ENCODE assay signal across 10 mouse cellular contexts in the genomic region with DNA sequence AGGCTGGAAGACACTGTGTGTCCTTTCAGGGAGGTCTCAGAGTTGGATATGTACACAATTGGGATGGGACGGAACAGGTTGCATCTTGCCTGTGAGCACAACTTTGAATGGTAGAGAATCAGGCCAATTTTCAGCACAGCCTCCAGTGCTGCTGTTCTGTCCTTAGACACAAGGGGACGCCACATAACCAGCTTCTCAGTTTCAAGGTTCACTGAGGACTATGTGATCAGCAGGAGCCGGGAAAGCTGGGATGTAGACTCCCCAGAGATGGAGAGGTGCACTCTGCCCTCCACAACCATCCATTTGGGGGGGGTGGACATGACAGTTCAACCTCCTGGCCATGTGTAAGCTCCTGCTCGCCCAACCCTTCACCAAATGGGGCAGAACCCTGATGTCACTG. TPM values are rescaled to one million over a fixed set of nuclear protein-coding genes. Genes with fewer than 3 reads are reported as not detected.
DNase-seq lines count a peak whose midpoint lies in the region; ATAC-seq and TF ChIP-seq lines count a peak whose summit lies in the region.
"Had no signal": no experiment of that assay in that cellular context is flagged by ENCODE, and none has a peak within 500 bp of the region (broad histone marks: within the 10 kb centered on the region; RNA-seq: fewer than 3 reads in every experiment).

No protein-coding gene starts in this region.

- H3K27ac ChIP-seq in intestine, postnatal 0 days (ENCODE audit: low read depth, low read length) = no peak overlapping the region
- H3K27ac ChIP-seq in intestine, embryonic 16.5 days (ENCODE audit: low read length) = no peak overlapping the region
- no peak overlapping the region for H3K27ac ChIP-seq in left cerebral cortex, adult 2 months
- H3K27ac ChIP-seq: embryonic facial prominence, embryonic 15.5 days; liver, embryonic 13.5 days had no signal

- H3K4me1 ChIP-seq in intestine, postnatal 0 days (replicated peaks; ENCODE audit: control insufficient read depth, insufficient read depth, low read length) = no peaks in the 10 kb centered on the region
- H3K4me1 ChIP-seq in intestine, embryonic 16.5 days (ENCODE audit: control insufficient read depth, insufficient read depth, low read length) = 0 out of 2 replicates have a peak, but pooled peaks cover 3% of the 10 kb centered on the region
- H3K4me1 ChIP-seq in E14TG2a.4 (replicated peaks; ENCODE audit: low read depth, low read length) = peaks cover 16% of the 10 kb centered on the region

- TF ChIP-seq CTCF in intestine, postnatal 0 days (IDR thresholded peaks at IDR 0.05; ENCODE audit: low read depth) = peak; percentile 86
- TF ChIP-seq CTCF in E14TG2a.4 (conservative IDR thresholded peaks at IDR 0.05; ENCODE audit: low read length) = peak; percentile 71
- TF ChIP-seq CTCF in left cerebral cortex, adult 2 months (IDR thresholded peaks at IDR 0.05) = peak; percentile 96

- no peaks in the 10 kb centered on the region for H3K9me3 ChIP-seq in intestine, postnatal 0 days (ENCODE audit: control insufficient read depth)
- H3K9me3 ChIP-seq in intestine, embryonic 16.5 days (ENCODE audit: control insufficient read depth, low read length) = no peaks in the 10 kb centered on the region
- H3K9me3 ChIP-seq in E14TG2a.4 (ENCODE audit: low read length) = no peaks in the 10 kb centered on the region
- H3K9me3 ChIP-seq: embryonic facial prominence, embryonic 15.5 days; liver, embryonic 13.5 days had no signal

- H3K36me3 ChIP-seq in intestine, postnatal 0 days (ENCODE audit: control insufficient read depth, insufficient read depth) = no peaks in the 10 kb centered on the region
- no peaks in the 10 kb centered on the region for H3K36me3 ChIP-seq in intestine, embryonic 16.5 days (ENCODE audit: control insufficient read depth, insufficient read depth, low read length)
- H3K36me3 ChIP-seq in E14TG2a.4 (ENCODE audit: insufficient read depth, low read length) = no peaks in the 10 kb centered on the region
- H3K36me3 ChIP-seq: embryonic facial prominence, embryonic 15.5 days; liver, embryonic 13.5 days had no signal

- 47% methylated on average over 4 of the region's 4 CpGs for WGBS in intestine, postnatal 0 days
- 49% methylated on average over 4 of the region's 4 CpGs for WGBS in intestine, embryonic 16.5 days

- H3K4me2 ChIP-seq in intestine, postnatal 0 days (replicated peaks; ENCODE audit: low read depth) = no peak overlapping the region
- H3K4me2 ChIP-seq in intestine, embryonic 16.5 days (ENCODE audit: low read depth, low read length) = no peak overlapping the region
- H3K4me2 ChIP-seq: embryonic facial prominence, embryonic 15.5 days; liver, embryonic 13.5 days had no signal

- ATAC-seq in intestine, postnatal 0 days = no peak
- ATAC-seq in intestine, embryonic 16.5 days = no peak
- ATAC-seq in megakaryocyte-erythroid progenitor cell, adult 5-6 weeks (replicated peaks; ENCODE audit: low FRiP score, low TSS enrichment, poor library complexity, severe bottlenecking) = no peak

- DNase-seq in adrenal gland, postnatal 36 days = peak; percentile 20 to 51
- DNase-seq in forelimb bud, embryonic 11.5 days (ENCODE audit: low read depth, low spot score) = peak; percentile 48
- peak; percentile 76 to 81 for DNase-seq in left cerebral cortex, adult 2 months (ENCODE audit: extremely low spot score in 1 of 2, low spot score in 2 of 2)
- peak; percentile 38 for DNase-seq in ovary, postnatal 36 days (ENCODE audit: low spot score)
- DNase-seq: liver, embryonic 13.5 days had no signal

- intact Hi-C loops in left cerebral cortex, adult 2 months (cut with DNase I) = loop anchor here (1.0 to 2.0 kb wide), 2 partner anchors 173 to 338 kb away; no protein-coding TSS in a partner anchor

- H3K27me3 ChIP-seq in intestine, postnatal 0 days (replicated peaks; ENCODE audit: control insufficient read depth, insufficient read depth, low read length) = no peaks in the 10 kb centered on the region
- H3K27me3 ChIP-seq in intestine, embryonic 16.5 days (replicated peaks; ENCODE audit: control insufficient read depth, insufficient read depth, low read length) = no peaks in the 10 kb centered on the region
- H3K27me3 ChIP-seq in E14TG2a.4 (ENCODE audit: insufficient read depth, low read length) = no peaks in the 10 kb centered on the region; the same call in 1 of the 2 replicates
- H3K27me3 ChIP-seq: embryonic facial prominence, embryonic 15.5 days; liver, embryonic 13.5 days had no signal

- H3K9ac ChIP-seq in intestine, postnatal 0 days (ENCODE audit: low read depth, low read length) = no peak overlapping the region
- H3K9ac ChIP-seq in intestine, embryonic 16.5 days (ENCODE audit: low read depth, low read length) = no peak overlapping the region
- H3K9ac ChIP-seq: embryonic facial prominence, embryonic 15.5 days; liver, embryonic 13.5 days had no signal

- H3K4me3 ChIP-seq in intestine, postnatal 0 days (ENCODE audit: low read depth, low read length) = no peak overlapping the region
- no peak overlapping the region for H3K4me3 ChIP-seq in intestine, embryonic 16.5 days (ENCODE audit: low read length)
- no peak overlapping the region for H3K4me3 ChIP-seq in E14TG2a.4 (replicated peaks; ENCODE audit: low read length)
- no peak overlapping the region for H3K4me3 ChIP-seq in left cerebral cortex, adult 2 months
- H3K4me3 ChIP-seq: embryonic facial prominence, embryonic 15.5 days; liver, embryonic 13.5 days had no signal

RNA-seq across cellular contexts. Expression of gene Dscaml1, which starts 10.5 kb away (rescaled TPM):
- 0.08 and 0.09 TPM in 2 replicates for polyA plus RNA-seq in intestine, postnatal 0 days (2015; fragmentation: Nextera tagmentation; extraction: Ambion mirVana)
- polyA plus RNA-seq in intestine, embryonic 16.5 days (2015; fragmentation: Nextera tagmentation; extraction: Ambion mirVana) = 0.29 and 0.33 TPM in 2 replicates
- total RNA-seq in adrenal gland, postnatal 36 days (2021) = 1 to 10 TPM in 1 of 2 experiments, under 1 TPM in 1; 0.50 to 1.4 TPM
- total RNA-seq in left cerebral cortex, adult 2 months (2021) = 10 to 100 TPM; 58.0 to 61.5 TPM
- total RNA-seq in megakaryocyte-erythroid progenitor cell, adult 5-6 weeks (2014; fragmentation: Nextera tagmentation) = not detected in 2 replicates
- not detected in 2 replicates for total RNA-seq in megakaryocyte-erythroid progenitor cell, adult 5-6 weeks (2017)
- polyA plus RNA-seq: liver, embryonic 13.5 days had no signal

RNA-seq across cellular contexts. Expression of gene Fxyd2, which starts 16.4 kb away (rescaled TPM):
- 1.2 and 1.7 TPM in 2 replicates for polyA plus RNA-seq in intestine, postnatal 0 days (2015; fragmentation: Nextera tagmentation; extraction: Ambion mirVana)
- 2.2 and 3.1 TPM in 2 replicates for polyA plus RNA-seq in intestine, embryonic 16.5 days (2015; fragmentation: Nextera tagmentation; extraction: Ambion mirVana)
- 1 to 10 TPM; 2.4 to 4.8 TPM for total RNA-seq in adrenal gland, postnatal 36 days (2021)
- 1 to 10 TPM; 4.8 to 6.5 TPM for total RNA-seq in left cerebral cortex, adult 2 months (2021)
- total RNA-seq in megakaryocyte-erythroid progenitor cell, adult 5-6 weeks (2014; fragmentation: Nextera tagmentation) = not detected in 2 replicates
- not detected in 2 replicates for total RNA-seq in megakaryocyte-erythroid progenitor cell, adult 5-6 weeks (2017)

RNA-seq across cellular contexts. Expression of gene Fxyd6, which starts 45.9 kb away (rescaled TPM):
- polyA plus RNA-seq in intestine, postnatal 0 days (2015; fragmentation: Nextera tagmentation; extraction: Ambion mirVana) = 54.5 and 57.2 TPM in 2 replicates
- 65.8 and 66.7 TPM in 2 replicates for polyA plus RNA-seq in intestine, embryonic 16.5 days (2015; fragmentation: Nextera tagmentation; extraction: Ambion mirVana)
- total RNA-seq in adrenal gland, postnatal 36 days (2021) = 100 to 1,000 TPM; 222 to 224 TPM
- 100 to 1,000 TPM; 106 to 107 TPM for total RNA-seq in left cerebral cortex, adult 2 months (2021)
- 0.87 and 1.5 TPM in 2 replicates for total RNA-seq in megakaryocyte-erythroid progenitor cell, adult 5-6 weeks (2014; fragmentation: Nextera tagmentation)
- total RNA-seq in megakaryocyte-erythroid progenitor cell, adult 5-6 weeks (2017) = not detected in 2 replicates

Comparison
In these comparisons a context has a peak if more than half of its experiments do, and no peak if none do; other contexts are left out.
1. RNA of gene Dscaml1, which starts 10.5 kb away (total RNA-seq): 58.0 to 61.5 TPM in left cerebral cortex, adult 2 months; 0.50 to 1.4 TPM in adrenal gland, postnatal 36 days and not detected in megakaryocyte-erythroid progenitor cell, adult 5-6 weeks; every median in the first group is over 10 times any median in the second.
2. RNA of gene Fxyd6, which starts 45.9 kb away (total RNA-seq): 222 to 224 TPM in adrenal gland, postnatal 36 days and 106 to 107 TPM in left cerebral cortex, adult 2 months; 0.87 to 1.5 TPM in megakaryocyte-erythroid progenitor cell, adult 5-6 weeks; every median in the first group is over 10 times any median in the second.
3. Peak in every context shown above with its lines, with median percentiles within 50 percentile points of each other: CTCF ChIP-seq and DNase-seq.